Mouse (Mus musculus): ENCODE measurements around the gene Cavin2.

Gene Cavin2

GRCm38 (mm10) chr1:51288755-51289619 lies at the start of gene Cavin2:
TSS of gene Cavin2 (plus strand) at chr1:51289126.
- DNase-seq (ENCODE audit: low read depth), result peak; percentile 78

- no peak for DNase-seq (ENCODE audit: low read depth)
These were observed 47.5 kb upstream of the Cavin2 start for GRCm38 (mm10) chr1:51241311-51241986.

- DNase-seq (ENCODE audit: low read depth), result peak; percentile 36
These were observed 45.6 kb upstream of the Cavin2 start for GRCm38 (mm10) chr1:51243294-51243693.

GRCm38 (mm10) chr1:51243869-51244268 lies 45.1 kb upstream of the Cavin2 start:
- DNase-seq (ENCODE audit: low read depth), result no peak

GRCm38 (mm10) chr1:51245381-51245780 lies 43.5 kb upstream of the Cavin2 start:
- no peak for DNase-seq (ENCODE audit: low read depth)

- no peak for DNase-seq (ENCODE audit: low read depth)
These were observed 38.6 kb upstream of the Cavin2 start for GRCm38 (mm10) chr1:51250302-51250701.

GRCm38 (mm10) chr1:51265118-51265800 lies 23.7 kb upstream of the Cavin2 start:
- DNase-seq (ENCODE audit: low read depth), result peak; percentile 63

GRCm38 (mm10) chr1:51265926-51266325 lies 23.0 kb upstream of the Cavin2 start:
- DNase-seq (ENCODE audit: low read depth), result no peak

GRCm38 (mm10) chr1:51267125-51267524 lies 21.8 kb upstream of the Cavin2 start:
- no peak for DNase-seq (ENCODE audit: low read depth)

GRCm38 (mm10) chr1:51268225-51268624 lies 20.7 kb upstream of the Cavin2 start:
- DNase-seq (ENCODE audit: low read depth), result no peak

GRCm38 (mm10) chr1:51270196-51270935 lies 18.6 kb upstream of the Cavin2 start:
- no peak for DNase-seq (ENCODE audit: low read depth)

GRCm38 (mm10) chr1:51271845-51272244 lies 17.1 kb upstream of the Cavin2 start:
- DNase-seq (ENCODE audit: low read depth), result no peak

- DNase-seq (ENCODE audit: low read depth), result no peak
These were observed 16.2 kb upstream of the Cavin2 start for GRCm38 (mm10) chr1:51272583-51273201.

GRCm38 (mm10) chr1:51277879-51278567 lies 10.9 kb upstream of the Cavin2 start:
- DNase-seq (ENCODE audit: low read depth), result no peak

GRCm38 (mm10) chr1:51288201-51288600 lies 725 bp upstream of the Cavin2 start:
- no peak for DNase-seq (ENCODE audit: low read depth)

- no peak for DNase-seq (ENCODE audit: low read depth)
These were observed 907 bp downstream of the Cavin2 start for GRCm38 (mm10) chr1:51289620-51290445.

GRCm38 (mm10) chr1:51290634-51291033 lies 1.7 kb downstream of the Cavin2 start:
- no peak for DNase-seq (ENCODE audit: low read depth)

- no peak for DNase-seq (ENCODE audit: low read depth)
These were observed 3.4 kb downstream of the Cavin2 start for GRCm38 (mm10) chr1:51292348-51292747.

- DNase-seq (ENCODE audit: low read depth), result no peak
These were observed 11.5 kb downstream of the Cavin2 start for GRCm38 (mm10) chr1:51300295-51300930.

- DNase-seq (ENCODE audit: low read depth), result no peak
These were observed 18.1 kb downstream of the Cavin2 start for GRCm38 (mm10) chr1:51307056-51307455.
